Mouse (Mus musculus) thymus, adult 2 months (tissue): ENCODE data around the gene Clp1.

Experiments used
- CTCF ChIP-seq: fragments of 200-500 bp; IDR thresholded peaks from 2 replicates; pipeline ENCODE4 v1.5.1; 2012; ENCODE audit warnings: mild to moderate bottlenecking, control low read depth, low read length, moderate library complexity, borderline replicate concordance; ENCODE audit not compliant: control insufficient read depth, poor library complexity, insufficient read depth; ENCODE audit errors: extremely low read depth
- POLR2A ChIP-seq: fragments of 200-500 bp; IDR thresholded peaks from 2 replicates; pipeline ENCODE4 v1.6.1; 2012; ENCODE audit warnings: mild to moderate bottlenecking, low read length, control low read depth, moderate library complexity; ENCODE audit not compliant: control insufficient read depth, poor library complexity, insufficient read depth; ENCODE audit errors: extremely low read depth

DNA sequence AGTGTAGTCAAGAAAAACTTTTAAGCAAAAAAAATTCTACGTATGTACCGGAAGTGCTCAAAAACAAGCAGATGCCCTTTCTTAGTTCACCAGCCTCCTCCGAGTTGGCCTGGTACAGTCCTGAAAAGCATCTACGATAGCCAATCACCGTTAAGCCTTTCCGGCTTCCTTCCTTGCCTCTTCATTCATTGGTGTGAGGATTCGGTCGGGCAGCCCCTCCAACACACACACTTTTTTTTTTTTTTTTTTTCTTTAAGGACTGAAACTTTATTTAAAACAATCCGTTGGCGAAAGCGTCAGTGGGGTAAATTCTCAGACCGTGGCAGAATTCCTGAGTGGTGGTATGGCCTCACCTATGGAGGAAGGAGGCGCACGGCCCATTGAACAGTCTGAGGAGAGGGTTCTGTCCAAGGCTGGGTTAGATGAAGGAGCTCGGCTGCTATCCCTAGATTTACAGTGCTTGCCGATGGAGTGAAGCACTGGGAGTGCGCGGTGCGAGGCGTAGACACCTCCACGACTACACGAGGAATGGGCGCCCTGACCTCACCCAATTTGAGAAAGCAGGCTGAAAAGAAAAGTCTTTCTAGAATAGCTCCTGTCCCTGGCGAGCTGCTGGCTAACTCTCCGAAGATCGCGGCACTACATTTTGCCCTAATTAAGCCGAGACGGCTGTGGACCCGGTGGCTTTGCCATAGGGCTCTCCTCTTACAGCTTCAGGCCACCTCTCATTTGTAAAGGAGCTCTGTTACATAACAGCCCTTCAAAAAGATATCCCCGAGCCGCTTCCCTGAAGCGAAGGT, 11.4 kb downstream of the Clp1 start:
- TF ChIP-seq CTCF (no peak), POLR2A (no peak)
